In the genomic region with DNA sequence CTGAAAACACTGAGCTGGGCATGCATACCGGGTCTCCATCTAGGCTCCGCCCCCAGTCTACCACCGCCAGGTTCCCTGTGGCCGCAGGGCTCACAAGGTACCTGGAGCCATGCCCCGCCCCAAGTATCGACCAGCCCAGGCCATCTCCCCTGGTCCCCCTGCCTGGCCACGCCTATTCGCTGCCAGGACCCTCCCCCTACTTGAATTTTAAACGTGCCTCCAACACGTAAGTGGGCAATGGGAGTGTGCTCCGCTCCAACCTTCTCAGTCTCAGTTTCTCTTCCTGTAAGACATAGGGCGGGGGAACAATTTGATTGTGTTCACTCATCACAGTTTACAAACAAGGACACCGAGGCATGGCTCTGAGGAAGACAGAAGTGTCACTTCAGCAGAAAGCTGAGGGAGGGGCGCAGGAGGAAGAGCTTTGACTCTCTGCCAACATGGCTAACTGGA, we compare ENCODE assay signal across 8 mouse cellular contexts. TPM values are rescaled to one million over a fixed set of nuclear protein-coding genes. Genes with fewer than 3 reads are reported as not detected.
A peak's percentile ranks its signal among the peaks of the same experiment; 100 is the strongest.
DNase-seq lines count a peak whose midpoint lies in the region; ATAC-seq and TF ChIP-seq lines count a peak whose summit lies in the region.

A gene (minus strand): TSS at position 116 of the 453 bp plus-strand sequence.

- peak within 1 kb of the TSS; percentile 76 for H3K4me2 ChIP-seq in CH12.LX (ENCODE audit: insufficient read depth, low read depth, poor library complexity, severe bottlenecking)
- peak within 1 kb of the TSS; percentile 96 for H3K4me2 ChIP-seq in forebrain, postnatal 0 days (ENCODE audit: low read depth)
- peak within 1 kb of the TSS; percentile 96 for H3K4me2 ChIP-seq in hindbrain, embryonic 15.5 days

- TF ChIP-seq RAD21 in CH12.LX (IDR thresholded peaks at IDR 0.05; ENCODE audit: low read depth, low read length), result no peak

- in situ Hi-C loops in CH12.LX (cut with MboI; ENCODE audit: low pct_ligation_motif_present, low pct_unique_long_range_greater_than_20kb, low sequenced_read_pairs), result loop anchor here (10.0 kb wide), 1 partner anchor 55 kb away; a partner anchor contains a TSS

- peak within 1 kb of the TSS; percentile 79 to 89 (median 80) for H3K4me3 ChIP-seq in CH12.LX (replicated peaks in 1 of 3; ENCODE audit: low read depth in 2 of 3, low read length in 2 of 3, poor library complexity in 1 of 3)
- H3K4me3 ChIP-seq in forebrain, postnatal 0 days (ENCODE audit: low read depth, low read length), result peak within 1 kb of the TSS; percentile 74
- H3K4me3 ChIP-seq in hindbrain, embryonic 15.5 days, result peak within 1 kb of the TSS; percentile 78
- peak within 1 kb of the TSS; percentile 74 for H3K4me3 ChIP-seq in limb, embryonic 10.5 days
- H3K4me3 ChIP-seq in midbrain, embryonic 10.5 days, result peak within 1 kb of the TSS; percentile 77

- 0 out of 2 replicates have a peak, but pooled peaks have one; percentile 21 for TF ChIP-seq POLR2A in CH12.LX (IDR thresholded peaks at IDR 0.05; ENCODE audit: low read depth, low read length)

- dilution Hi-C loops in CH12.LX (cut with MboI; ENCODE audit: extremely low pct_ligation_motif_present, extremely low pct_unique_long_range_greater_than_20kb, low sequenced_read_pairs), result no loop called here

- peaks cover 1% of the 10 kb centered on the region for H3K27me3 ChIP-seq in CH12.LX (replicated peaks)
- no peaks in the 10 kb centered on the region for H3K27me3 ChIP-seq in forebrain, postnatal 0 days (ENCODE audit: insufficient read depth, low read length)
- no peaks in the 10 kb centered on the region for H3K27me3 ChIP-seq in hindbrain, embryonic 15.5 days
- no peaks in the 10 kb centered on the region for H3K27me3 ChIP-seq in limb, embryonic 10.5 days (ENCODE audit: low read depth, poor library complexity, severe bottlenecking)
- no peaks in the 10 kb centered on the region for H3K27me3 ChIP-seq in midbrain, embryonic 10.5 days (ENCODE audit: low read depth, poor library complexity, severe bottlenecking)

- peak; percentile 56 for DNase-seq in CH12.LX (ENCODE audit: extremely low read depth)
- no peak for DNase-seq in adrenal gland, adult 8-10 months
- DNase-seq in forebrain, postnatal 0 days, result peak; percentile 43
- peak; percentile 71 for DNase-seq in limb, embryonic 10.5 days (ENCODE audit: low spot score)
- DNase-seq in midbrain, embryonic 10.5 days (ENCODE audit: low spot score), result peak; percentile 49
- DNase-seq in yolk sac, embryonic 10.5 days (ENCODE audit: low spot score), result peak; percentile 88
- DNase-seq in c-Kit-positive CD71-positive TER-119-positive erythroid progenitor cells, embryonic 14.5 days (ENCODE audit: low spot score), result no peak

- peak; percentile 21 for ATAC-seq in forebrain, postnatal 0 days
- peak; percentile 36 for ATAC-seq in hindbrain, embryonic 15.5 days (ENCODE audit: low FRiP score, low read depth)

- peaks cover 4 to 27% of the 10 kb centered on the region in 2 experiments for H3K36me3 ChIP-seq in CH12.LX (replicated peaks in 1 of 2; ENCODE audit: control insufficient read depth in 1 of 2, insufficient read depth in 1 of 2, low read length in 1 of 2)
- H3K36me3 ChIP-seq in forebrain, postnatal 0 days (ENCODE audit: insufficient read depth), result 0 out of 2 replicates have a peak, but pooled peaks cover 3% of the 10 kb centered on the region
- H3K36me3 ChIP-seq in hindbrain, embryonic 15.5 days, result 0 out of 2 replicates have a peak, but pooled peaks cover 3% of the 10 kb centered on the region
- H3K36me3 ChIP-seq in limb, embryonic 10.5 days, result peaks cover 22% of the 10 kb centered on the region
- peaks cover 8% of the 10 kb centered on the region for H3K36me3 ChIP-seq in midbrain, embryonic 10.5 days

- no peaks in the 10 kb centered on the region for H3K9me3 ChIP-seq in CH12.LX (replicated peaks; ENCODE audit: low read length)
- no peaks in the 10 kb centered on the region for H3K9me3 ChIP-seq in forebrain, postnatal 0 days (ENCODE audit: low read length)
- H3K9me3 ChIP-seq in hindbrain, embryonic 15.5 days, result no peaks in the 10 kb centered on the region
- H3K9me3 ChIP-seq in limb, embryonic 10.5 days (replicated peaks), result no peaks in the 10 kb centered on the region
- H3K9me3 ChIP-seq in midbrain, embryonic 10.5 days (replicated peaks), result no peaks in the 10 kb centered on the region

- H3K4me1 ChIP-seq in CH12.LX (ENCODE audit: control insufficient read depth in 1 of 2, insufficient read depth in 2 of 2), result peaks cover 10 to 47% of the 10 kb centered on the region in 2 experiments
- H3K4me1 ChIP-seq in forebrain, postnatal 0 days (ENCODE audit: insufficient read depth), result peaks cover 3% of the 10 kb centered on the region; the same call in 1 of the 2 replicates
- peaks cover 37% of the 10 kb centered on the region for H3K4me1 ChIP-seq in hindbrain, embryonic 15.5 days (replicated peaks)
- H3K4me1 ChIP-seq in limb, embryonic 10.5 days, result peaks cover 47% of the 10 kb centered on the region
- peaks cover 65% of the 10 kb centered on the region for H3K4me1 ChIP-seq in midbrain, embryonic 10.5 days

- H3K79me2 ChIP-seq in CH12.LX (replicated peaks; ENCODE audit: control insufficient read depth, extremely low read depth, insufficient read depth, poor library complexity, severe bottlenecking), result peaks cover 12% of the 10 kb centered on the region; the same call in 1 of the 2 replicates

- no peak for TF ChIP-seq CTCF in CH12.LX (conservative IDR thresholded peaks at IDR 0.05 in 1 of 2, IDR thresholded peaks at IDR 0.05 in 1 of 2; ENCODE audit: low read depth in 2 of 2, low read length in 2 of 2)
- TF ChIP-seq CTCF in forebrain, postnatal 0 days (IDR thresholded peaks at IDR 0.05; ENCODE audit: low read depth), result no peak

- peak within 1 kb of the TSS; percentile 77 for H3K9ac ChIP-seq in CH12.LX (ENCODE audit: insufficient read depth, low read depth)
- H3K9ac ChIP-seq in forebrain, postnatal 0 days, result peak within 1 kb of the TSS; percentile 73
- H3K9ac ChIP-seq in hindbrain, embryonic 15.5 days, result peak within 1 kb of the TSS; percentile 70

- H3K27ac ChIP-seq in CH12.LX (ENCODE audit: insufficient read depth, low read depth), result peak within 1 kb of the TSS; percentile 41
- H3K27ac ChIP-seq in forebrain, postnatal 0 days (ENCODE audit: low read depth, low read length), result peak within 1 kb of the TSS; percentile 21; the same call in 1 of the 2 replicates
- H3K27ac ChIP-seq in hindbrain, embryonic 15.5 days (replicated peaks), result peak within 1 kb of the TSS; percentile 65
- peak within 1 kb of the TSS; percentile 88 for H3K27ac ChIP-seq in limb, embryonic 10.5 days
- peak within 1 kb of the TSS; percentile 93 for H3K27ac ChIP-seq in midbrain, embryonic 10.5 days (replicated peaks)

- 4% methylated on average over 14 of the region's 14 CpGs for WGBS in forebrain, postnatal 0 days
- WGBS in hindbrain, embryonic 15.5 days, result 4% methylated on average over 14 of the region's 14 CpGs
- WGBS in limb, embryonic 10.5 days, result 2% methylated on average over 14 of the region's 14 CpGs
- 5% methylated on average over 14 of the region's 14 CpGs for WGBS in midbrain, embryonic 10.5 days

- no peak for TF ChIP-seq EP300 in CH12.LX (IDR thresholded peaks at IDR 0.05; ENCODE audit: low read length)

TF ChIP-seq in CH12.LX, 34 proteins besides CTCF, POLR2A, EP300 and RAD21:
- no peak for TF ChIP-seq PAX5 (IDR thresholded peaks at IDR 0.05; ENCODE audit: low read length)
- TF ChIP-seq E2F4 (IDR thresholded peaks at IDR 0.05; ENCODE audit: insufficient replicate concordance, low read depth, low read length), result no peak
- peak; percentile 58 for TF ChIP-seq BHLHE40 (IDR thresholded peaks at IDR 0.05; ENCODE audit: low read depth, low read length)
- TF ChIP-seq ETS1 (conservative IDR thresholded peaks at IDR 0.05; ENCODE audit: low read depth, low read length), result no peak
- TF ChIP-seq USF1 (IDR thresholded peaks at IDR 0.05; ENCODE audit: low read depth, low read length), result no peak
- peak; percentile 62 for TF ChIP-seq MXI1 (IDR thresholded peaks at IDR 0.05; ENCODE audit: low read depth, low read length)
- no peak for TF ChIP-seq ZC3H11A (IDR thresholded peaks at IDR 0.05; ENCODE audit: low read depth, low read length)

RNA-seq across cellular contexts. Expression of the gene that starts here (rescaled TPM):
- total RNA-seq in CH12.LX (2012; rRNA removed) (15.2 and 22.9 TPM in 2 replicates), CH12.LX (2014; rRNA removed) (10.3 and 12.3 TPM in 2 replicates)
- polyA plus RNA-seq in CH12.LX (2012; ENCODE audit: insufficient read length, low read depth), result 30.0 and 35.1 TPM in 2 replicates
- 100 to 1,000 TPM; 129 to 163 (median 131) TPM for total RNA-seq in adrenal gland, adult 8-10 months (2022)
- 22.1 and 23.8 TPM in 2 replicates for total RNA-seq in forebrain, postnatal 0 days (2014; rRNA removed)
- polyA plus RNA-seq in forebrain, postnatal 0 days (2015; fragmentation: Nextera tagmentation; extraction: Ambion mirVana), result 22.1 and 26.1 TPM in 2 replicates
- polyA plus RNA-seq in hindbrain, embryonic 15.5 days (2015; fragmentation: Nextera tagmentation; extraction: Ambion mirVana), result 76.5 and 77.8 TPM in 2 replicates
- 44.7 and 45.0 TPM in 2 replicates for polyA plus RNA-seq in limb, embryonic 10.5 days (2016; fragmentation: Nextera tagmentation; extraction: Ambion mirVana)
- polyA plus RNA-seq in midbrain, embryonic 10.5 days (2016; fragmentation: Nextera tagmentation; extraction: Ambion mirVana), result 51.8 and 89.7 TPM in 2 replicates

Comparison
In these comparisons a context has a peak if more than half of its experiments do, and no peak if none do; other contexts are left out.
1. DNase-seq: peak in CH12.LX (single experiment), forebrain, postnatal 0 days (single experiment), limb, embryonic 10.5 days (single experiment), midbrain, embryonic 10.5 days (single experiment) and yolk sac, embryonic 10.5 days (single experiment); none in adrenal gland, adult 8-10 months (single experiment) and c-Kit-positive CD71-positive TER-119-positive erythroid progenitor cells, embryonic 14.5 days (single experiment).
2. H3K27ac ChIP-seq: peak in every context shown above with its lines; median percentile 93 in midbrain, embryonic 10.5 days; 88 in limb, embryonic 10.5 days; 65 in hindbrain, embryonic 15.5 days; 41 in CH12.LX; 21 in forebrain, postnatal 0 days.
3. Peak in every context shown above with its lines, with median percentiles within 50 percentile points of each other: H3K4me2 ChIP-seq, H3K4me3 ChIP-seq and H3K9ac ChIP-seq.